Mouse (Mus musculus): Measurements from ENCODE around the gene Gm44511.

- TF ChIP-seq POLR2A (IDR thresholded peaks at IDR 0.05; ENCODE audit: insufficient read length, low read depth) = no peak
- no peak for TF ChIP-seq MAX (IDR thresholded peaks at IDR 0.05; ENCODE audit: low read depth)
- no peak for TF ChIP-seq MYOD1 (IDR thresholded peaks at IDR 0.05; ENCODE audit: control insufficient read depth in 1 of 3, insufficient read length in 2 of 3, low read depth in 2 of 3)
- no peak for TF ChIP-seq E2F4 (IDR thresholded peaks at IDR 0.05; ENCODE audit: insufficient read depth)
Measured at GRCm38 (mm10) chr6:128854024-128854820, 28.1 kb upstream of the Gm44511 start.
